Mouse (Mus musculus): ENCODE data around the gene Ifitm10. TPM values are rescaled to one million over a fixed set of nuclear protein-coding genes. Genes with fewer than 3 reads are reported as not detected.

Ifitm10 gene
- total and polyA plus RNA-seq, 2 experiments from 2014 or later, result 5.6 to 13.0 TPM

- H3K36me3 ChIP-seq (ENCODE audit: insufficient read depth), result no peaks in the 10 kb centered on the region
- no peak overlapping the region for H3K4me2 ChIP-seq (ENCODE audit: low read depth)
- H3K9me3 ChIP-seq (ENCODE audit: low read length), result no peaks in the 10 kb centered on the region
- no peak overlapping the region for H3K9ac ChIP-seq
- no peak overlapping the region for H3K27ac ChIP-seq (ENCODE audit: low read depth, low read length)
- H3K27me3 ChIP-seq (ENCODE audit: insufficient read depth, low read length), result no peaks in the 10 kb centered on the region
- ATAC-seq (no peak), DNase-seq (no peak)
- H3K4me1 ChIP-seq (ENCODE audit: insufficient read depth), result peaks cover 5% of the 10 kb centered on the region
- TF ChIP-seq CTCF (IDR thresholded peaks at IDR 0.05; ENCODE audit: low read depth), result no peak
- H3K4me3 ChIP-seq (ENCODE audit: low read depth, low read length), result no peak overlapping the region
- WGBS, result 59% methylated on average over 4 of the region's 4 CpGs
Observed at GRCm38 (mm10) chr7:142391609-142392008, 18.1 kb upstream of the Ifitm10 start.

GRCm38 (mm10) chr7:142391108-142391507 lies 17.6 kb upstream of the Ifitm10 start:
- TF ChIP-seq CTCF (IDR thresholded peaks at IDR 0.05; ENCODE audit: low read depth), result no peak
- no peak for ATAC-seq
- no peak overlapping the region for H3K9ac ChIP-seq
- H3K4me3 ChIP-seq (ENCODE audit: low read depth, low read length), result no peak overlapping the region
- no peak overlapping the region for H3K4me2 ChIP-seq (ENCODE audit: low read depth)
- H3K27me3 ChIP-seq (ENCODE audit: insufficient read depth, low read length), result no peaks in the 10 kb centered on the region
- H3K36me3 ChIP-seq (ENCODE audit: insufficient read depth), result no peaks in the 10 kb centered on the region
- no peaks in the 10 kb centered on the region for H3K9me3 ChIP-seq (ENCODE audit: low read length)
- no peak overlapping the region for H3K27ac ChIP-seq (ENCODE audit: low read depth, low read length)
- peaks cover 10% of the 10 kb centered on the region for H3K4me1 ChIP-seq (ENCODE audit: insufficient read depth)
- WGBS, result 82% methylated on average over 3 of the region's 3 CpGs
- no peak for DNase-seq

GRCm38 (mm10) chr7:142389961-142390650 lies 16.6 kb upstream of the Ifitm10 start:
- H3K4me1 ChIP-seq (ENCODE audit: insufficient read depth), result peaks cover 13% of the 10 kb centered on the region
- WGBS, result 90% methylated on average over 3 of the region's 3 CpGs
- TF ChIP-seq CTCF (IDR thresholded peaks at IDR 0.05; ENCODE audit: low read depth), result no peak
- ATAC-seq, result no peak
- no peak for DNase-seq
- no peak overlapping the region for H3K4me3 ChIP-seq (ENCODE audit: low read depth, low read length)
- no peaks in the 10 kb centered on the region for H3K27me3 ChIP-seq (ENCODE audit: insufficient read depth, low read length)
- H3K36me3 ChIP-seq (ENCODE audit: insufficient read depth), result peaks cover 1% of the 10 kb centered on the region; the same call in 1 of the 2 replicates
- H3K9ac ChIP-seq, result no peak overlapping the region
- H3K4me2 ChIP-seq (ENCODE audit: low read depth), result no peak overlapping the region
- no peaks in the 10 kb centered on the region for H3K9me3 ChIP-seq (ENCODE audit: low read length)
- H3K27ac ChIP-seq (ENCODE audit: low read depth, low read length), result no peak overlapping the region

GRCm38 (mm10) chr7:142388740-142389139 lies 15.2 kb upstream of the Ifitm10 start:
- Histone ChIP-seq H3K27me3 (ENCODE audit: insufficient read depth, low read length) (no peaks in the 10 kb centered on the region), H3K27ac (ENCODE audit: low read depth, low read length) (no peak overlapping the region), H3K4me2 (ENCODE audit: low read depth) (no peak overlapping the region), H3K4me1 (ENCODE audit: insufficient read depth) (peaks cover 13% of the 10 kb centered on the region), H3K36me3 (ENCODE audit: insufficient read depth) (peaks cover 14% of the 10 kb centered on the region), H3K4me3 (ENCODE audit: low read depth, low read length) (no peak overlapping the region), H3K9ac (no peak overlapping the region), H3K9me3 (ENCODE audit: low read length) (no peaks in the 10 kb centered on the region)
- WGBS, result 92% methylated on average over 2 of the region's 2 CpGs
- ATAC-seq (no peak), DNase-seq (no peak)
- TF ChIP-seq CTCF (IDR thresholded peaks at IDR 0.05; ENCODE audit: low read depth), result no peak

GRCm38 (mm10) chr7:142388198-142388597 lies 14.6 kb upstream of the Ifitm10 start:
- ATAC-seq (peak; percentile 21), DNase-seq (no peak)
- no peak for TF ChIP-seq CTCF (IDR thresholded peaks at IDR 0.05; ENCODE audit: low read depth)
- Histone ChIP-seq H3K9ac (peak overlapping the region; percentile 82), H3K9me3 (ENCODE audit: low read length) (no peaks in the 10 kb centered on the region), H3K4me2 (ENCODE audit: low read depth) (peak overlapping the region; percentile 76), H3K4me1 (ENCODE audit: insufficient read depth) (peaks cover 13% of the 10 kb centered on the region), H3K4me3 (ENCODE audit: low read depth, low read length) (peak overlapping the region; percentile 64), H3K36me3 (ENCODE audit: insufficient read depth) (peaks cover 20% of the 10 kb centered on the region), H3K27me3 (ENCODE audit: insufficient read depth, low read length) (no peaks in the 10 kb centered on the region), H3K27ac (ENCODE audit: low read depth, low read length) (peak overlapping the region; percentile 72)
- 88% methylated on average over 1 of the region's 1 CpGs for WGBS

- 3% methylated on average over 55 of the region's 55 CpGs for WGBS
- peak; percentile 99 for ATAC-seq
- no peak for TF ChIP-seq CTCF (IDR thresholded peaks at IDR 0.05; ENCODE audit: low read depth)
Observed at GRCm38 (mm10) chr7:142387419-142388148, 14.0 kb upstream of the Ifitm10 start, which contains the start of gene Ctsd. Ctsd (minus strand) TSS chr7:142388038.

More at GRCm38 (mm10) chr7:142387419-142388148, 14.0 kb upstream of the Ifitm10 start, which contains the start of gene Ctsd:
- H3K4me3 ChIP-seq (ENCODE audit: low read depth, low read length), result peak within 1 kb of the TSS; percentile 64
- H3K4me1 ChIP-seq (ENCODE audit: insufficient read depth), result peaks cover 13% of the 10 kb centered on the region
- peak within 1 kb of the TSS; percentile 72 for H3K27ac ChIP-seq (ENCODE audit: low read depth, low read length)
- DNase-seq, result peak; percentile 96
- no peaks in the 10 kb centered on the region for H3K27me3 ChIP-seq (ENCODE audit: insufficient read depth, low read length)
- H3K9me3 ChIP-seq (ENCODE audit: low read length), result no peaks in the 10 kb centered on the region
- H3K36me3 ChIP-seq (ENCODE audit: insufficient read depth), result peaks cover 26% of the 10 kb centered on the region
- H3K4me2 ChIP-seq (ENCODE audit: low read depth), result peak within 1 kb of the TSS; percentile 76
- H3K9ac ChIP-seq, result peak within 1 kb of the TSS; percentile 82

All from forebrain, postnatal 0 days (tissue).